Mouse (Mus musculus): ENCODE results near the gene Bpifb4. TPM values are rescaled to one million over a fixed set of nuclear protein-coding genes. Genes with fewer than 3 reads are reported as not detected.

The Bpifb4 gene
- not detected in 2 replicates for polyA plus RNA-seq (2012; ENCODE audit: insufficient read depth, low replicate concordance)

DNA sequence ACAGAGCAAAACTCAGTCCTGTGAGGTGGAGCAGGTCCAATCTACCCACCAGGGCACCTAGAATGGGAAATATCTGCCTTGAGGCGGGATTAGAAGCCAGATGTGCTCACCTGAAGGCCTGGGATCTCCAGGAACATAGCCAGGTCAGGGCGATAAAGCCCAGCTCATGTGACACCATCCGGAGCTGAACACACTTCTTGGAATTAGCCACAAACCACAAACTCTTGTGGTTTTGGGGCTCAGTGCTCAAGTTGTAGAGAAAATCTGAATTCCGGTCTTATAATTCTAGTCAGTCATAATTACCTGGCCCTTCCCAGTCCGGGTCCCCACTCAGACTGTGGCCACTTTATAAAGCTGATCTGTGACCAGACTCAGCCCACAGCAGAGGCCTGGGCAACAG is at the start of gene Bpifb4:
TSS of gene Bpifb4 (plus strand) at position 370 of the 400 bp plus-strand sequence.
- no peaks in the 10 kb centered on the region for H3K36me3 ChIP-seq (replicated peaks; ENCODE audit: low read length)
- H3K27me3 ChIP-seq (replicated peaks): peaks cover 77% of the 10 kb centered on the region
- peaks cover 9% of the 10 kb centered on the region for H3K9me3 ChIP-seq
- no peak within 1 kb of the TSS for H3K4me3 ChIP-seq (replicated peaks)
- peaks cover 15% of the 10 kb centered on the region for H3K4me1 ChIP-seq
- TF ChIP-seq GATA1 (IDR thresholded peaks at IDR 0.05; ENCODE audit: borderline replicate concordance, low read length): no peak
- TF ChIP-seq FLI1 (IDR thresholded peaks at IDR 0.05; ENCODE audit: low read length): no peak

- H3K9me3 ChIP-seq: no peaks in the 10 kb centered on the region
- H3K4me3 ChIP-seq (replicated peaks): no peak overlapping the region
- no peaks in the 10 kb centered on the region for H3K4me1 ChIP-seq
- TF ChIP-seq GATA1 (IDR thresholded peaks at IDR 0.05; ENCODE audit: borderline replicate concordance, low read length) (no peak), FLI1 (IDR thresholded peaks at IDR 0.05; ENCODE audit: low read length) (no peak)
- no peaks in the 10 kb centered on the region for H3K36me3 ChIP-seq (replicated peaks; ENCODE audit: low read length)
- peaks cover 65% of the 10 kb centered on the region for H3K27me3 ChIP-seq (replicated peaks)
Observed at GRCm38 (mm10) chr2:153899111-153899510, 38.9 kb upstream of the Bpifb4 start.

GRCm38 (mm10) chr2:153900088-153900487 is 37.9 kb upstream of the Bpifb4 start, which contains the start of gene Bpifb6:
Gene Bpifb6, plus strand, starts transcription at chr2:153900388.
- TF ChIP-seq GATA1 (IDR thresholded peaks at IDR 0.05; ENCODE audit: borderline replicate concordance, low read length) (no peak), FLI1 (IDR thresholded peaks at IDR 0.05; ENCODE audit: low read length) (no peak)
- H3K27me3 ChIP-seq (replicated peaks): peaks cover 69% of the 10 kb centered on the region
- H3K4me3 ChIP-seq (replicated peaks): no peak within 1 kb of the TSS
- H3K4me1 ChIP-seq: no peaks in the 10 kb centered on the region
- no peaks in the 10 kb centered on the region for H3K36me3 ChIP-seq (replicated peaks; ENCODE audit: low read length)
- no peaks in the 10 kb centered on the region for H3K9me3 ChIP-seq

- Histone ChIP-seq H3K36me3 (replicated peaks; ENCODE audit: low read length) (no peaks in the 10 kb centered on the region), H3K9me3 (no peaks in the 10 kb centered on the region), H3K4me1 (no peaks in the 10 kb centered on the region), H3K4me3 (replicated peaks) (no peak overlapping the region), H3K27me3 (replicated peaks) (peaks cover 72% of the 10 kb centered on the region)
- TF ChIP-seq FLI1 (IDR thresholded peaks at IDR 0.05; ENCODE audit: low read length) (no peak), GATA1 (IDR thresholded peaks at IDR 0.05; ENCODE audit: borderline replicate concordance, low read length) (no peak)
Observed at GRCm38 (mm10) chr2:153902726-153903125, 35.3 kb upstream of the Bpifb4 start.

DNA sequence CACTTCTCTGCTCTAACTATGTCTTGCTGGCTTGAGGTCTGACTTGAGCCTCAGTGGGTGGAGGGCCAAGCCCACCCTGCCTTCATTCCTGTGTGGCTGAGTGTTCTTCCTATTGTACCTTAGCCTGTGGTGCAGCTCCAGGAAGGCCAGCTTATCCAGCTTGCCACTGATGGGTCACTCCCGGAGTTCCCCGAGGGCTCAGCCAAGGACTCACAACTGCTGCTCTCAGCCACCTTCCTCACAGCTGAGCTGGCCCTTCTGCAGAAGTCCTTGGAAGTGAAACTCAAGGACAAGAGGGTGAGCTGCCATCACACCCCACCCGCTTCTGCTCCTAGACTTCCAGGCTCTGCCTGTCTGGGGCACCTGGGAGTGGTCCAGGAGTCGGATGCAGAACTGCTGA is 31.4 kb upstream of the Bpifb4 start:
- no peaks in the 10 kb centered on the region for H3K36me3 ChIP-seq (replicated peaks; ENCODE audit: low read length)
- TF ChIP-seq FLI1 (IDR thresholded peaks at IDR 0.05; ENCODE audit: low read length): no peak
- no peak for TF ChIP-seq GATA1 (IDR thresholded peaks at IDR 0.05; ENCODE audit: borderline replicate concordance, low read length)
- no peak overlapping the region for H3K4me3 ChIP-seq (replicated peaks)
- H3K27me3 ChIP-seq (replicated peaks): peaks cover 76% of the 10 kb centered on the region
- H3K4me1 ChIP-seq: no peaks in the 10 kb centered on the region
- no peaks in the 10 kb centered on the region for H3K9me3 ChIP-seq

DNA sequence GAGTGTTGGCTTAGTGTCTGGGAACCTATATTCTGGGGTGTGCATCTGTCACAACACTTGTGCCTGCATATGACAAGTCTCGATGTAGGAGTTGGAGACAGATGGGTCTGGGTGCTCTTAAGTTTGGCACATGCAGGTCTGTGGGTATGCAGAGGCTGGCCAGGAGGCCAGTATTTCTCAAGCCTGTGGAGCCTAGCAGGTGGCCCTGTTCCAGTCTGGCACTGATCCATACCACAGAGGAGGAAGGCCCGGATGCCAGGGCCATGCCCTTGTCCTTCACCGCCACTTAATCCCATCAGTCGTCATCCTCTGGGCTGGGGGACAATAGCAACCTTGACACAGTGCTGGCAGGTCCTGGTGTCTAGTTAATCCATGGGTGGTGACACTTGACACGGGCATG is 23.9 kb upstream of the Bpifb4 start:
- TF ChIP-seq FLI1 (IDR thresholded peaks at IDR 0.05; ENCODE audit: low read length) (no peak), GATA1 (IDR thresholded peaks at IDR 0.05; ENCODE audit: borderline replicate concordance, low read length) (no peak)
- Histone ChIP-seq H3K36me3 (replicated peaks; ENCODE audit: low read length) (no peaks in the 10 kb centered on the region), H3K9me3 (no peaks in the 10 kb centered on the region), H3K4me3 (replicated peaks) (no peak overlapping the region), H3K27me3 (replicated peaks) (peaks cover 72% of the 10 kb centered on the region), H3K4me1 (no peaks in the 10 kb centered on the region)

- Histone ChIP-seq H3K27me3 (replicated peaks) (peaks cover 77% of the 10 kb centered on the region), H3K9me3 (no peaks in the 10 kb centered on the region), H3K4me3 (replicated peaks) (no peak within 1 kb of the TSS), H3K36me3 (replicated peaks; ENCODE audit: low read length) (no peaks in the 10 kb centered on the region), H3K4me1 (no peaks in the 10 kb centered on the region)
- TF ChIP-seq FLI1 (IDR thresholded peaks at IDR 0.05; ENCODE audit: low read length): no peak
Observed at GRCm38 (mm10) chr2:153917930-153918329, 20.1 kb upstream of the Bpifb4 start, which contains the start of gene Bpifb3. Gene Bpifb3, plus strand, starts transcription at chr2:153918230.

GRCm38 (mm10) chr2:153921246-153921645 is 16.8 kb upstream of the Bpifb4 start:
- Histone ChIP-seq H3K36me3 (replicated peaks; ENCODE audit: low read length) (no peaks in the 10 kb centered on the region), H3K27me3 (replicated peaks) (peaks cover 76% of the 10 kb centered on the region)
- no peak for TF ChIP-seq FLI1 (IDR thresholded peaks at IDR 0.05; ENCODE audit: low read length)
- TF ChIP-seq GATA1 (IDR thresholded peaks at IDR 0.05; ENCODE audit: borderline replicate concordance, low read length): no peak

DNA sequence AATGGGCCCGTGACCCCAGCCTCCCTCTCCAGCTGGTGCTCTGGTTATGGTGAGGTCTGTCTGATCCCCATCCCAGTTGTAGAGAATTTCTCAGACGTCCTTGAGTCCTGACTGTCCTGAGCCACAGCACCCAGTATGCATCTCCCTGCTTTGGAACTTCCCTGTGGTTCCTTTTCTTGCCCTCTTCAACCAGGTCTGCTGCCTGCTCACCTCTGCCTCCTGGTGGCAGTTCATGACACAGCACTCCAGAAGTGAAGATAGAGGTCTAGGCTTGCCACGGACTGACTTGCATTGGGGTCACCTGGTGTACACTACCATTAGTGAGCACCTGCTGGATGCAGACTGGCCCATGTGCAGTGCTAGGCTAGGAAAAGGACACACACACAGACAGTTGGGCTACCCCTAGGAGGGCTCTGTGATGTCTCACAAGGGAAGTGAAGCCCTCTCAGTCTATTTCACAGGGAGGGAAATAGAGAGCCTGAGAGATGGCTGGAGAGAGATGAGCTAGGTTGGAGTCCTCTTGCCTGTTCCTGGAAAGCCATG is 8.1 kb upstream of the Bpifb4 start:
- Histone ChIP-seq H3K4me3 (replicated peaks) (no peak overlapping the region), H3K9me3 (peaks cover under 1% of the 10 kb centered on the region; the same call in 1 of the 2 replicates), H3K4me1 (no peaks in the 10 kb centered on the region; the same call in 1 of the 2 replicates), H3K27me3 (replicated peaks) (peaks cover 86% of the 10 kb centered on the region), H3K36me3 (replicated peaks; ENCODE audit: low read length) (no peaks in the 10 kb centered on the region)
- TF ChIP-seq FLI1 (IDR thresholded peaks at IDR 0.05; ENCODE audit: low read length) (no peak), GATA1 (IDR thresholded peaks at IDR 0.05; ENCODE audit: borderline replicate concordance, low read length) (no peak)

More at GRCm38 (mm10) chr2:153921246-153921645, 16.8 kb upstream of the Bpifb4 start:
- H3K4me3 ChIP-seq (replicated peaks): no peak overlapping the region
- H3K4me1 ChIP-seq: no peaks in the 10 kb centered on the region
- no peaks in the 10 kb centered on the region for H3K9me3 ChIP-seq

DNA sequence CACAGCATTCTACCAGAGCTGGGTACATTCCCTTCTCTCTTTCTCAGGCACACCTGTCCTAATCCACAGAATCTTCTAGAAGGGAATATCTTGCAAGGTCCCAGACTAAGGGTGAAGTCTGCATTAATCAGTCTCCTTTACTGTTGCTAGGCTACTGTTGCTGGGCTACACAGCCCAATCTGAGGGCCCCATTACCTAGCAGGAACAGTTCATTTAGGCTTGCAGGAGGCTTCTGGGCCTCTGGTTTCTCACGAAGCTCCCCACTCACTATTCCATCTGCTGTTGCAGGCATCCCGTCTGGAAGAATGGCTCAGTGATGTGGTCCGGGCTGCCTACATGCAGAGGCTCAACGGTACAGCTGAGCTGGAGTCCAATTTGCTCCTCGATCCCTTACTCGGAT is 6.9 kb upstream of the Bpifb4 start:
- Histone ChIP-seq H3K36me3 (replicated peaks; ENCODE audit: low read length) (no peaks in the 10 kb centered on the region), H3K27me3 (replicated peaks) (peaks cover 87% of the 10 kb centered on the region), H3K4me3 (replicated peaks) (no peak overlapping the region), H3K4me1 (no peaks in the 10 kb centered on the region; the same call in 1 of the 2 replicates), H3K9me3 (peaks cover 9% of the 10 kb centered on the region)
- TF ChIP-seq FLI1 (IDR thresholded peaks at IDR 0.05; ENCODE audit: low read length) (no peak), GATA1 (IDR thresholded peaks at IDR 0.05; ENCODE audit: borderline replicate concordance, low read length) (no peak)
